Mouse (Mus musculus): ENCODE data around the gene Zfp704.

The Zfp704 gene

GRCm38 (mm10) chr3:9423669-9424068 is 186.2 kb downstream of the Zfp704 start:
- DNase-seq (ENCODE audit: low read depth): no peak

GRCm38 (mm10) chr3:9408896-9409295 is 201.0 kb downstream of the Zfp704 start:
- DNase-seq (ENCODE audit: low read depth): no peak

- DNase-seq (ENCODE audit: low read depth): no peak
These were observed 202.1 kb downstream of the Zfp704 start for GRCm38 (mm10) chr3:9407801-9408200.

GRCm38 (mm10) chr3:9407119-9407546 is 202.8 kb downstream of the Zfp704 start:
- peak; percentile 65 for DNase-seq (ENCODE audit: low read depth)

GRCm38 (mm10) chr3:9405341-9405740 is 204.5 kb downstream of the Zfp704 start:
- DNase-seq (ENCODE audit: low read depth): no peak

- peak; percentile 79 for DNase-seq (ENCODE audit: low read depth)
These were observed 206.4 kb downstream of the Zfp704 start for GRCm38 (mm10) chr3:9403255-9404050.

- DNase-seq (ENCODE audit: low read depth): peak; percentile 95
These were observed 207.0 kb downstream of the Zfp704 start for GRCm38 (mm10) chr3:9402836-9403235.

- peak; percentile 76 for DNase-seq (ENCODE audit: low read depth)
These were observed 207.5 kb downstream of the Zfp704 start for GRCm38 (mm10) chr3:9402345-9402744.

GRCm38 (mm10) chr3:9401685-9402084 is 208.2 kb downstream of the Zfp704 start:
- DNase-seq (ENCODE audit: low read depth): peak; percentile 53

- no peak for DNase-seq (ENCODE audit: low read depth)
These were observed 209.0 kb downstream of the Zfp704 start for GRCm38 (mm10) chr3:9400886-9401221.

- DNase-seq (ENCODE audit: low read depth): peak; percentile 72
These were observed 209.5 kb downstream of the Zfp704 start for GRCm38 (mm10) chr3:9400201-9400885.

GRCm38 (mm10) chr3:9398271-9398670 is 211.6 kb downstream of the Zfp704 start:
- DNase-seq (ENCODE audit: low read depth): peak; percentile 46

Data from 416B (cell line).